8 mouse cellular contexts compared by ENCODE assay signal in genomic region chr16:33833781-33834482, GRCm38 (mm10). TPM values are rescaled to one million over a fixed set of nuclear protein-coding genes. Genes with fewer than 3 reads are reported as not detected.
DNase-seq lines count a peak whose midpoint lies in the region; ATAC-seq and TF ChIP-seq lines count a peak whose summit lies in the region.

No protein-coding gene starts in this region.

- H3K9ac ChIP-seq in forebrain, embryonic 11.5 days (ENCODE audit: low read length): peak overlapping the region; percentile 45

- DNase-seq in 416B (ENCODE audit: low read depth): peak; percentile 59
- peak; percentile 65 for DNase-seq in adipocyte (ENCODE audit: low spot score)
- DNase-seq in forebrain, embryonic 11.5 days (ENCODE audit: low spot score): peak; percentile 79
- DNase-seq in heart, postnatal 36 days: peak; percentile 57 to 61
- peak; percentile 23 to 29 for DNase-seq in layer of hippocampus, adult 8-10 months (ENCODE audit: low spot score in 2 of 2)
- no peak for DNase-seq in T-cell, adult 2 months (ENCODE audit: low spot score)

- ATAC-seq in forebrain, embryonic 11.5 days (replicated peaks; ENCODE audit: low FRiP score): peak; percentile 47; the same call in 1 of the 2 replicates

- no peak for TF ChIP-seq CTCF in testis, adult 2 months (IDR thresholded peaks at IDR 0.05; ENCODE audit: control insufficient read depth, insufficient read depth, insufficient replicate concordance, low read depth, low read length)

- peak overlapping the region; percentile 19 for H3K4me3 ChIP-seq in forebrain, embryonic 11.5 days (ENCODE audit: low read depth, low read length)
- H3K4me3 ChIP-seq in megakaryocyte, embryonic 14.5 days (replicated peaks): peak overlapping the region; percentile 83
- H3K4me3 ChIP-seq in testis, adult 2 months (ENCODE audit: control insufficient read depth, low read depth, low read length): peak overlapping the region; percentile 70

- intact Hi-C loops in heart, postnatal 36 days (cut with DNase I): no loop called here

- peak overlapping the region; percentile 55 for H3K4me2 ChIP-seq in forebrain, embryonic 11.5 days (ENCODE audit: low read depth, low read length, severe bottlenecking)

- H3K27ac ChIP-seq in forebrain, embryonic 11.5 days (ENCODE audit: low read depth, low read length): peak overlapping the region; percentile 50; the same call in 1 of the 2 replicates
- peak overlapping the region; percentile 23; the same call in 1 of the 2 replicates for H3K27ac ChIP-seq in testis, adult 2 months (ENCODE audit: control insufficient read depth, insufficient read depth, low read depth, low read length)

- H3K9me3 ChIP-seq in forebrain, embryonic 11.5 days (ENCODE audit: control insufficient read depth, low read length): no peaks in the 10 kb centered on the region
- H3K9me3 ChIP-seq in megakaryocyte, embryonic 14.5 days: peaks cover 4% of the 10 kb centered on the region; the same call in 1 of the 2 replicates

- WGBS in forebrain, embryonic 11.5 days: 1% methylated on average over 25 of the region's 25 CpGs

- no peak for TF ChIP-seq POLR2A in testis, adult 2 months (IDR thresholded peaks at IDR 0.05; ENCODE audit: control insufficient read depth, low read depth, low read length)

- H3K36me3 ChIP-seq in forebrain, embryonic 11.5 days (ENCODE audit: control insufficient read depth, insufficient read depth, low read length): no peaks in the 10 kb centered on the region
- H3K36me3 ChIP-seq in megakaryocyte, embryonic 14.5 days (replicated peaks; ENCODE audit: low read length): no peaks in the 10 kb centered on the region
- H3K36me3 ChIP-seq in testis, adult 2 months (ENCODE audit: control insufficient read depth, insufficient read depth, low read length): no peaks in the 10 kb centered on the region

- peaks cover 27% of the 10 kb centered on the region for H3K27me3 ChIP-seq in forebrain, embryonic 11.5 days (ENCODE audit: control insufficient read depth, insufficient read depth, low read length)
- peaks cover 86% of the 10 kb centered on the region for H3K27me3 ChIP-seq in megakaryocyte, embryonic 14.5 days (replicated peaks)
- H3K27me3 ChIP-seq in testis, adult 2 months (ENCODE audit: control insufficient read depth, insufficient read depth, low read length): no peaks in the 10 kb centered on the region

- peaks cover 12% of the 10 kb centered on the region for H3K4me1 ChIP-seq in forebrain, embryonic 11.5 days (replicated peaks; ENCODE audit: control insufficient read depth, insufficient read depth, low read length)
- H3K4me1 ChIP-seq in megakaryocyte, embryonic 14.5 days: peaks cover 55% of the 10 kb centered on the region
- peaks cover 10% of the 10 kb centered on the region for H3K4me1 ChIP-seq in testis, adult 2 months (ENCODE audit: control insufficient read depth, insufficient read depth, low read length)

RNA-seq across cellular contexts. Expression of gene Itgb5, which starts 4.5 kb away (rescaled TPM):
- 28.2 and 31.5 TPM in 2 replicates for polyA plus RNA-seq in forebrain, embryonic 11.5 days (2014; fragmentation: Nextera tagmentation; extraction: Ambion mirVana)
- total RNA-seq in heart, postnatal 36 days (2021): 10 to 100 TPM; 87.2 to 94.3 TPM
- total RNA-seq in layer of hippocampus, adult 8-10 months (2022): 100 to 1,000 TPM in 1 of 4 experiments, 10 to 100 TPM in 3; 39.4 to 114 (median 64.9) TPM
- 6.9 and 13.0 TPM in 2 replicates for polyA plus RNA-seq in megakaryocyte, embryonic 14.5 days (2012; ENCODE audit: insufficient read depth, low replicate concordance)
- 27.6 and 33.0 TPM in 2 replicates for polyA plus RNA-seq in testis, adult 2 months (2012; rRNA removed)

RNA-seq across cellular contexts. Expression of gene Muc13, which starts 40.1 kb away (rescaled TPM):
- 0.07 TPM in 1 of 2 replicates, not detected in the other for polyA plus RNA-seq in forebrain, embryonic 11.5 days (2014; fragmentation: Nextera tagmentation; extraction: Ambion mirVana)
- total RNA-seq in heart, postnatal 36 days (2021): under 1 TPM in 1 of 2 experiments, not detected in 1; 0.08 TPM
- not detected for total RNA-seq in layer of hippocampus, adult 8-10 months (2022)
- polyA plus RNA-seq in megakaryocyte, embryonic 14.5 days (2012; ENCODE audit: insufficient read depth, low replicate concordance): 11.6 and 21.1 TPM in 2 replicates
- 0.25 and 0.32 TPM in 2 replicates for polyA plus RNA-seq in testis, adult 2 months (2012; rRNA removed)

Comparison
In these comparisons a context has a peak if more than half of its experiments do, and no peak if none do; other contexts are left out.
1. H3K4me3 ChIP-seq: peak in every context shown above with its lines; median percentile 83 in megakaryocyte, embryonic 14.5 days; 70 in testis, adult 2 months; 19 in forebrain, embryonic 11.5 days.